Mouse (Mus musculus): Measurements from ENCODE around the gene Tmsb4x. TPM values are rescaled to one million over a fixed set of nuclear protein-coding genes. Genes with fewer than 3 reads are reported as not detected.
A peak's percentile ranks its signal among the peaks of the same experiment; 100 is the strongest.

Gene Tmsb4x
- 4,629 and 5,303 TPM in 2 replicates for polyA plus RNA-seq (2014; fragmentation: Nextera tagmentation; extraction: Ambion mirVana)

GRCm38 (mm10) chrX:167208978-167209754 is at the start of gene Tmsb4x:
Gene Tmsb4x (minus strand): TSS chrX:167209315.
- peaks cover 11% of the 10 kb centered on the region; the same call in 1 of the 2 replicates for H3K27me3 ChIP-seq (ENCODE audit: control insufficient read depth, insufficient read depth, low read length)
- ATAC-seq (ENCODE audit: low FRiP score) (peak; percentile 93), DNase-seq (ENCODE audit: low spot score) (peak; percentile 89)
- no peaks in the 10 kb centered on the region for H3K9me3 ChIP-seq (ENCODE audit: control insufficient read depth, low read length)
- H3K9ac ChIP-seq, result peak within 1 kb of the TSS; percentile 91
- peak within 1 kb of the TSS; percentile 65 for H3K4me2 ChIP-seq (replicated peaks)
- H3K4me3 ChIP-seq (replicated peaks; ENCODE audit: low read length), result peak within 1 kb of the TSS; percentile 63
- H3K4me1 ChIP-seq (replicated peaks; ENCODE audit: control insufficient read depth, insufficient read depth, low read length), result peaks cover 15% of the 10 kb centered on the region; the same call in 1 of the 2 replicates
- H3K36me3 ChIP-seq (replicated peaks; ENCODE audit: control insufficient read depth, insufficient read depth), result peaks cover 12% of the 10 kb centered on the region
- H3K27ac ChIP-seq, result peak within 1 kb of the TSS; percentile 95
- 18% methylated on average over 38 of the region's 39 CpGs for WGBS

DNA sequence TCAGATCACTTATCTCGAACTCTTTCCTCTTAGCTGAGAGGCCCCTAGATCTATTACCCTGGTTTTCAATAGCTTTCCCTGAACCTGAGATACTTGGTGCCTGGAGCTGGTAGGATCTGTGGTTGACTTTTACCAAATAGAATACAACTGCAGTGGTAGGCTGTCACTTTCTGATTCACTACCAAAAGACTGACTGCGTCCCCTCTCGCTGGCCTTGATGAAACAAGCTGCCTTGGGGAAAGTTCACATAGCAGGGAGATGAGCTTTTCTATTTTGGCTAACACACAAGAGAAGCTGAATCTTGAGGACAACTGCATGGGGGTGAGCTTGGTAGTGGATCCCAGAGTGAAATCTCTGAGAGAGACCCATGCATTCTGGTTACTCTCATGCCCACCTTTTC is 32.6 kb upstream of the Tmsb4x start:
- 90% methylated on average over 3 of the region's 3 CpGs for WGBS
- H3K36me3 ChIP-seq (replicated peaks; ENCODE audit: control insufficient read depth, insufficient read depth), result no peaks in the 10 kb centered on the region

DNA sequence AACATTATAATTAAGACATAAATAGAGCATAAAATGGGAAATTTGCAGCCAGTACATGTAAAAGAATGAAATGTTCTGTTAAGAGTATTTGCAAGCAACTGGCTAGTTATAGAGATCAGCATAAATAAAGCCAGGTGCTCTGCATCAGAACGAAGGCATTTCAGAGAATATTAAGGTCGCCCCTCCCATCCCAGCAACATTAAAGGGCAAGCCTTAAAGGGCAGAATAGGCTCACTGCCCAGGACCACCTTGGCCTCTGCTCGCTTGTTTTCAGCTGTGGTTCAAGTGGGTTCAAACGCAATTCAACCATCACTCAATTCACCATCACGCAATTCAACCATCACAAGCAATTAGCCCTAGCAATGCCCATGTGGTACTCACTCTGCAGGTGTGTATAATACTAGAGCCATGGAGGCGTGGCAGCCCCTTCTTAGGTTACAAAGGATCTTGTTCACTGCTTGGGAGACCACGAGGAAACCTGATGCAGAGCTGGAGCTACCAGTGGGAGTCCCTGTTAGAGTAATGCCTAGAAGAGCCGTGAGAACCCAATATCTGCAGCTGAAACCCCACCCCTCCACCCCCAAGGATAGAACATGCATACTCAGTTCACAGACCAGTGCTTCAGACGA is 30.3 kb upstream of the Tmsb4x start:
- Histone ChIP-seq H3K9me3 (ENCODE audit: control insufficient read depth, low read length) (no peaks in the 10 kb centered on the region), H3K27me3 (ENCODE audit: control insufficient read depth, insufficient read depth, low read length) (peaks cover 20% of the 10 kb centered on the region; the same call in 1 of the 2 replicates), H3K4me1 (replicated peaks; ENCODE audit: control insufficient read depth, insufficient read depth, low read length) (no peaks in the 10 kb centered on the region), H3K36me3 (replicated peaks; ENCODE audit: control insufficient read depth, insufficient read depth) (no peaks in the 10 kb centered on the region), H3K9ac (no peak overlapping the region), H3K27ac (no peak overlapping the region), H3K4me3 (replicated peaks; ENCODE audit: low read length) (no peak overlapping the region), H3K4me2 (replicated peaks) (no peak overlapping the region)
- DNase-seq (ENCODE audit: low spot score), result no peak
- ATAC-seq (ENCODE audit: low FRiP score), result no peak
- WGBS, result 67% methylated on average over 9 of the region's 9 CpGs

More for the DNA sequence above, 32.6 kb upstream of the Tmsb4x start:
- DNase-seq (ENCODE audit: low spot score), result no peak
- no peak for ATAC-seq (ENCODE audit: low FRiP score)
- Histone ChIP-seq H3K27ac (no peak overlapping the region), H3K4me1 (replicated peaks; ENCODE audit: control insufficient read depth, insufficient read depth, low read length) (no peaks in the 10 kb centered on the region), H3K9me3 (ENCODE audit: control insufficient read depth, low read length) (no peaks in the 10 kb centered on the region), H3K4me2 (replicated peaks) (no peak overlapping the region), H3K4me3 (replicated peaks; ENCODE audit: low read length) (no peak overlapping the region), H3K9ac (no peak overlapping the region), H3K27me3 (ENCODE audit: control insufficient read depth, insufficient read depth, low read length) (peaks cover 20% of the 10 kb centered on the region; the same call in 1 of the 2 replicates)

DNA sequence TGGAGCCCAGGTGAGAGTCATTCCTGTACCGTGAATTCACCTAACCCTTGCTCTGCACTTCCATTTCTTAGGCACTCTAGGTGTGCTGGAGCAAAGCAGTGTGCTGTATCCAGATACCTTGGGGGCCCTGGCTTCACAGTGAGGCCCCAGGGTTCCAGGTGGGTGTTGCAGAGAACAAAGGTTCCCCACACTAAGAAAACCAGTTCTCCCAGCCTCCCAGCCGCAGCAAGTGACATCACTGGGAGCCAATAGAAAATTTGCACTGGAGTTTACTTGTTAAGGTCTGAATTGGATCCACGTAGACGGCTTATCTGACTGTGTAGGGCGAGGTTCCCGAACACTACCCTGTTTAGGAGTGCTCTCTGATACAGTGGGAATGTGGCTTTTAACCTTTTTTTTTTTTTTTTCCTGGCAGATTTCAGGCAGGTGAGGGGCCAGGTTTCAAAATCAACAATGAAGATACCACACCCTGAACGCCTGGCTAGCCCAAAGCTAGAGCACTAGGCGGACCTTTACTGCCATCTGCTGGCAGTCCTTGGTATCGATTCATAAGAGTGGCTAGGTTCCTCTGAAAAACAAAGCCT is 24.1 kb upstream of the Tmsb4x start:
- no peak overlapping the region for H3K4me3 ChIP-seq (replicated peaks; ENCODE audit: low read length)
- H3K4me1 ChIP-seq (replicated peaks; ENCODE audit: control insufficient read depth, insufficient read depth, low read length), result no peaks in the 10 kb centered on the region
- peak; percentile 75 for ATAC-seq (ENCODE audit: low FRiP score)
- H3K36me3 ChIP-seq (replicated peaks; ENCODE audit: control insufficient read depth, insufficient read depth), result no peaks in the 10 kb centered on the region
- no peaks in the 10 kb centered on the region for H3K9me3 ChIP-seq (ENCODE audit: control insufficient read depth, low read length)
- no peak overlapping the region; the same call in 1 of the 2 replicates for H3K4me2 ChIP-seq (replicated peaks)
- H3K9ac ChIP-seq, result no peak overlapping the region
- H3K27me3 ChIP-seq (ENCODE audit: control insufficient read depth, insufficient read depth, low read length), result peaks cover under 1% of the 10 kb centered on the region; the same call in 1 of the 2 replicates
- no peak overlapping the region for H3K27ac ChIP-seq
- 28% methylated on average over 9 of the region's 9 CpGs for WGBS
- peak; percentile 88 for DNase-seq (ENCODE audit: low spot score)

DNA sequence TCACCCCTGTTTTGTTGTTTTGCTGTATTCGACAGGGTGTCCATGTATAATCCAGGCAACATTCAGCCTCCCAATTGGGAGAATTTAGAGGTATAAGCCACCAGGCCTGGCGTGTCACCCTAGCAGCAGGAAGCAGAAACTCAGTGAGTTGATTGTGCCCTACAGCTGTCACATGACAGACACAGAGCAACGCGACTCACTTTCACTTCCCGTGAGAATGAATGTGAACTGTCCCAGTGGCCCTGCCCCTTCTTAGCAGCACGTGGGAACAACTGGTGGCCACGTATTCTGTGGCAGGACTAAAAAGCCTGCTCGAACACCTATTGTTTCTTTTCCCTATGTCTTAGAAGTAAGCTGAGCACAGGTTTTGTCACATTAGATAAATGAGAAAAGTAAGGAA is 22.0 kb upstream of the Tmsb4x start:
- no peaks in the 10 kb centered on the region for H3K9me3 ChIP-seq (ENCODE audit: control insufficient read depth, low read length)
- 42% methylated on average over 8 of the region's 8 CpGs for WGBS
- no peak overlapping the region for H3K4me2 ChIP-seq (replicated peaks)
- H3K9ac ChIP-seq, result no peak overlapping the region
- peak; percentile 25 for DNase-seq (ENCODE audit: low spot score)
- H3K4me1 ChIP-seq (replicated peaks; ENCODE audit: control insufficient read depth, insufficient read depth, low read length), result no peaks in the 10 kb centered on the region
- no peaks in the 10 kb centered on the region; the same call in 1 of the 2 replicates for H3K27me3 ChIP-seq (ENCODE audit: control insufficient read depth, insufficient read depth, low read length)
- no peaks in the 10 kb centered on the region for H3K36me3 ChIP-seq (replicated peaks; ENCODE audit: control insufficient read depth, insufficient read depth)
- no peak overlapping the region for H3K4me3 ChIP-seq (replicated peaks; ENCODE audit: low read length)
- no peak for ATAC-seq (ENCODE audit: low FRiP score)
- H3K27ac ChIP-seq, result no peak overlapping the region

DNA sequence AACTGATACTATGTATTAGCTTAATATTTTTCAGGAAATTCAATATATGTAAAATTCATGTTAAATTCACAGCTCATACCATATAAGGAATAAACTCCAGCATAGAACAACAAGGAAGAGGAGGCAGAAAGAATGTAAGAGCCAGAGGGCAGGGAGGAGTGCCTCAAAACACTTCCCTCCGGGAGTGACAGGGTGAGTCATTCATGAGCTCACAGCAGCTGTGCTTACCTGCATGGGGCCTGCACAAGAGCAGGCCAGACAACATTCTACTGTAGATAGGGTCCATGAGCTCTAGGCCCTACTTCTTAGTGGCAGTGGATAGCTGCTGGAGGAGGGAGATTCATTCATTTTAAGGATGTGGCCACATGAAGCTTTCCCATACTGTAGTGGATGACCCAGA is 20.7 kb upstream of the Tmsb4x start:
- Histone ChIP-seq H3K4me3 (replicated peaks; ENCODE audit: low read length) (no peak overlapping the region), H3K9ac (no peak overlapping the region), H3K9me3 (ENCODE audit: control insufficient read depth, low read length) (no peaks in the 10 kb centered on the region), H3K27ac (no peak overlapping the region), H3K4me1 (replicated peaks; ENCODE audit: control insufficient read depth, insufficient read depth, low read length) (no peaks in the 10 kb centered on the region), H3K4me2 (replicated peaks) (no peak overlapping the region), H3K27me3 (ENCODE audit: control insufficient read depth, insufficient read depth, low read length) (no peaks in the 10 kb centered on the region; the same call in 1 of the 2 replicates), H3K36me3 (replicated peaks; ENCODE audit: control insufficient read depth, insufficient read depth) (no peaks in the 10 kb centered on the region)
- WGBS, result 53% methylated on average over 1 of the region's 1 CpGs
- DNase-seq (ENCODE audit: low spot score) (no peak), ATAC-seq (ENCODE audit: low FRiP score) (no peak)

DNA sequence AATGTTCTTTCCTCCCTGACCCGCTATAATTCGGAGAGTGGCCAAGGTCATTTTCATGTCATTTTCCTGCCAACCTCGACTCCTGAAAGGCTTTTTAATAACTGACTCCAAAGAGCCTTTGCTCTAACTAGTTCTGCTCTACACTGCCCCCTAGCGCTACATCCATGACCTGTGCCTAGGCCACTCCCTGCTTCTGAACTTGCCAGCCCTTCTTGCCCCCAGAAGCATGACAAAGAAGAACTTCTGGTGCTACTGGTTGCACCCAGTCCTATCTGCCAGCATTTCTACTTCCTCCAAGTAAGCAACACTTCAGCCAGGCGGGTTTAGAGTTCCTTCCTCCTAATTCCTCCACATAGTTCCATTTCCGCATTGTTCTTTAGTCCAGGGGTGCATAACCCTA is 20.1 kb upstream of the Tmsb4x start:
- WGBS, result 40% methylated on average over 6 of the region's 6 CpGs
- ATAC-seq (ENCODE audit: low FRiP score), result no peak

DNA sequence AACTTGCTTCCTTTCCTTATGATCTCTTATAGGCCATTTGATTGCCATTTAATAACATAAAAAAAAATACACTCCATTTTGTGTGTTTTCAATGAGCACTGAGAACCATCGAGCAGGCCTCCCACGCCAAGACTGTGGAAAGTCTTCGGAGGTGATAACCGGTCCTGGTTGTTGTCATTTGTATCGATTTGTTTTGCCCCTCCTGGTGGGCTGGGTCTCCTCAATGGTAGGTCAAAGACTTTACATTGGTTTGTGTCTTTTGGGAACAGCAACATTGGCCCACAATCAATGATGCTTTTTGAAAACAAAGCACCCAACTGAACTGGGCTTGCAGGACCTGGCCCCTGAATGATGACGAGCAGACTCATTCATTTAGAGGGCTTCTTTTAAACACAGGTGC is 18.6 kb upstream of the Tmsb4x start:
- H3K9me3 ChIP-seq (ENCODE audit: control insufficient read depth, low read length), result no peaks in the 10 kb centered on the region
- no peaks in the 10 kb centered on the region; the same call in 1 of the 2 replicates for H3K27me3 ChIP-seq (ENCODE audit: control insufficient read depth, insufficient read depth, low read length)
- no peak overlapping the region for H3K4me3 ChIP-seq (replicated peaks; ENCODE audit: low read length)
- no peaks in the 10 kb centered on the region for H3K36me3 ChIP-seq (replicated peaks; ENCODE audit: control insufficient read depth, insufficient read depth)
- H3K9ac ChIP-seq, result no peak overlapping the region
- no peak overlapping the region for H3K27ac ChIP-seq
- no peak for DNase-seq (ENCODE audit: low spot score)
- no peak for ATAC-seq (ENCODE audit: low FRiP score)
- no peak overlapping the region for H3K4me2 ChIP-seq (replicated peaks)
- no peaks in the 10 kb centered on the region for H3K4me1 ChIP-seq (replicated peaks; ENCODE audit: control insufficient read depth, insufficient read depth, low read length)
- WGBS, result 91% methylated on average over 6 of the region's 6 CpGs

More for the DNA sequence above, 20.1 kb upstream of the Tmsb4x start:
- Histone ChIP-seq H3K4me3 (replicated peaks; ENCODE audit: low read length) (no peak overlapping the region), H3K27me3 (ENCODE audit: control insufficient read depth, insufficient read depth, low read length) (no peaks in the 10 kb centered on the region; the same call in 1 of the 2 replicates), H3K4me1 (replicated peaks; ENCODE audit: control insufficient read depth, insufficient read depth, low read length) (no peaks in the 10 kb centered on the region), H3K36me3 (replicated peaks; ENCODE audit: control insufficient read depth, insufficient read depth) (no peaks in the 10 kb centered on the region), H3K4me2 (replicated peaks) (no peak overlapping the region), H3K27ac (no peak overlapping the region), H3K9me3 (ENCODE audit: control insufficient read depth, low read length) (no peaks in the 10 kb centered on the region), H3K9ac (no peak overlapping the region)
- DNase-seq (ENCODE audit: low spot score), result no peak

- no peak overlapping the region for H3K4me2 ChIP-seq (replicated peaks)
- ATAC-seq (ENCODE audit: low FRiP score) (no peak), DNase-seq (ENCODE audit: low spot score) (no peak)
- WGBS, result 76% methylated on average over 7 of the region's 7 CpGs
- no peak overlapping the region for H3K4me3 ChIP-seq (replicated peaks; ENCODE audit: low read length)
- no peaks in the 10 kb centered on the region; the same call in 1 of the 2 replicates for H3K27me3 ChIP-seq (ENCODE audit: control insufficient read depth, insufficient read depth, low read length)
- H3K4me1 ChIP-seq (replicated peaks; ENCODE audit: control insufficient read depth, insufficient read depth, low read length), result no peaks in the 10 kb centered on the region
- no peak overlapping the region for H3K27ac ChIP-seq
- H3K36me3 ChIP-seq (replicated peaks; ENCODE audit: control insufficient read depth, insufficient read depth), result no peaks in the 10 kb centered on the region
- no peak overlapping the region for H3K9ac ChIP-seq
- no peaks in the 10 kb centered on the region for H3K9me3 ChIP-seq (ENCODE audit: control insufficient read depth, low read length)
Observed at GRCm38 (mm10) chrX:167227138-167227537, 18.0 kb upstream of the Tmsb4x start.

Data from hindbrain, embryonic 14.5 days (tissue).